ENCODE assay signal across 8 mouse cellular contexts in the genomic region with DNA sequence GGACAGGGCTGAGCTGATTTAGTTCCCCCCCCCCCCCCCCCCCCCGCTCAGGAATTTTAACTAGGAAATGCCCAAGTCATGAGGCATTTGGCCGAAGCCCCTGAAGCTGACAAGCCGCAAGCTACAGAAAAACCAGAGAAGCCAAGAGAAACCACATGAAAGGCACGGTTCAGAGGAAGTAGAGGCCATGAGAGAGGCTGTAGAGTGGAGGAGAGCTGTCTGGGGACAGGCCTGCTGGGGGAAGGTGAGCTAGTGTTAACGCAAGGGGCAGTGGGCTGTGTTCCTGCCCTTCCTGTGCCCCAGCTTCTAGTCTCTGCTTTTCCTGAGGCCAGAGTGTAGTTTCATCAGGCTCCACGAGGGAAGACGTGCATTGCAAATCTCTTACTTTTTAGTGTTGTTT. TPM values are rescaled to one million over a fixed set of nuclear protein-coding genes. Genes with fewer than 3 reads are reported as not detected.
DNase-seq lines count a peak whose midpoint lies in the region; ATAC-seq lines count a peak whose summit lies in the region.

No protein-coding gene starts in this region.

- H3K4me3 ChIP-seq in kidney, embryonic 14.5 days (ENCODE audit: low read length): no peak overlapping the region
- H3K4me3 ChIP-seq in embryonic facial prominence, embryonic 14.5 days (ENCODE audit: low read depth, low read length): no peak overlapping the region

- H3K27me3 ChIP-seq in kidney, embryonic 14.5 days (ENCODE audit: control insufficient read depth, insufficient read depth, low read length): no peaks in the 10 kb centered on the region
- no peaks in the 10 kb centered on the region for H3K27me3 ChIP-seq in embryonic facial prominence, embryonic 14.5 days (replicated peaks; ENCODE audit: control insufficient read depth, insufficient read depth, low read length)

- H3K4me1 ChIP-seq in kidney, embryonic 14.5 days (ENCODE audit: control insufficient read depth, insufficient read depth, low read length): peaks cover 24% of the 10 kb centered on the region
- H3K4me1 ChIP-seq in embryonic facial prominence, embryonic 14.5 days (ENCODE audit: control insufficient read depth, insufficient read depth, low read length): peaks cover 27% of the 10 kb centered on the region

- H3K9ac ChIP-seq in kidney, embryonic 14.5 days (ENCODE audit: low read depth, low read length): no peak overlapping the region
- H3K9ac ChIP-seq in embryonic facial prominence, embryonic 14.5 days (ENCODE audit: low read depth, low read length): no peak overlapping the region

- no peak overlapping the region; the same call in 1 of the 2 replicates for H3K27ac ChIP-seq in kidney, embryonic 14.5 days (ENCODE audit: low read depth, low read length)
- no peak overlapping the region; the same call in 1 of the 2 replicates for H3K27ac ChIP-seq in embryonic facial prominence, embryonic 14.5 days (replicated peaks; ENCODE audit: low read depth, low read length)

- WGBS in kidney, embryonic 14.5 days: 16% methylated on average over 7 of the region's 7 CpGs
- 11% methylated on average over 6 of the region's 7 CpGs for WGBS in embryonic facial prominence, embryonic 14.5 days

- DNase-seq in kidney, adult 9 months: no peak
- DNase-seq in embryonic facial prominence, embryonic 14.5 days (ENCODE audit: low spot score): peak; percentile 81
- DNase-seq in lung, postnatal 4 days: peak; percentile 41 to 53
- DNase-seq in cerebellum, postnatal 25 days: no peak
- DNase-seq in adrenal gland, postnatal 14 days: no peak
- no peak for DNase-seq in embryo, embryonic 10 days (ENCODE audit: low spot score)

- peak; percentile 70; the same call in 1 of the 2 replicates for ATAC-seq in kidney, embryonic 14.5 days (ENCODE audit: low FRiP score, low TSS enrichment)
- peak; percentile 65 for ATAC-seq in CD4-positive, CD25-positive, alpha-beta regulatory T cell, adult 4 months
- peak; percentile 13; the same call in 1 of the 2 replicates for ATAC-seq in embryonic facial prominence, embryonic 14.5 days (ENCODE audit: low read depth)

- H3K9me3 ChIP-seq in kidney, embryonic 14.5 days (ENCODE audit: control insufficient read depth, low read length): no peaks in the 10 kb centered on the region
- no peaks in the 10 kb centered on the region for H3K9me3 ChIP-seq in embryonic facial prominence, embryonic 14.5 days (ENCODE audit: control insufficient read depth, low read length)

- no peak overlapping the region for H3K4me2 ChIP-seq in kidney, embryonic 14.5 days (replicated peaks; ENCODE audit: low read depth, low read length)
- peak overlapping the region; percentile 25 for H3K4me2 ChIP-seq in embryonic facial prominence, embryonic 14.5 days (ENCODE audit: low read depth, low read length)

- H3K36me3 ChIP-seq in kidney, embryonic 14.5 days (ENCODE audit: control insufficient read depth, insufficient read depth, low read length): no peaks in the 10 kb centered on the region
- no peaks in the 10 kb centered on the region for H3K36me3 ChIP-seq in embryonic facial prominence, embryonic 14.5 days (ENCODE audit: control insufficient read depth, insufficient read depth, low read length)

RNA-seq across cellular contexts. Expression of gene Rere, which starts 11.8 kb away (rescaled TPM):
- polyA plus RNA-seq in kidney, embryonic 14.5 days (2014; fragmentation: Nextera tagmentation; extraction: Ambion mirVana): 31.2 and 49.9 TPM in 2 replicates
- 10 to 100 TPM; 24.7 to 28.4 TPM for polyA plus RNA-seq in CD4-positive, CD25-positive, alpha-beta regulatory T cell, adult 4 months (2017; shearing (Covaris generic))
- polyA plus RNA-seq in embryonic facial prominence, embryonic 14.5 days (2014; fragmentation: Nextera tagmentation; extraction: Ambion mirVana): 28.7 and 32.0 TPM in 2 replicates
- total RNA-seq in adrenal gland, postnatal 14 days (2021): 108 and 131 TPM in 2 replicates

RNA-seq across cellular contexts. Expression of gene Eno1, which starts 33.2 kb away (rescaled TPM):
- polyA plus RNA-seq in kidney, embryonic 14.5 days (2014; fragmentation: Nextera tagmentation; extraction: Ambion mirVana): 1,584 and 1,728 TPM in 2 replicates
- 1,000 to 10,000 TPM in 1 of 2 experiments, 100 to 1,000 TPM in 1; 733 to 1,178 TPM for polyA plus RNA-seq in CD4-positive, CD25-positive, alpha-beta regulatory T cell, adult 4 months (2017; shearing (Covaris generic))
- polyA plus RNA-seq in embryonic facial prominence, embryonic 14.5 days (2014; fragmentation: Nextera tagmentation; extraction: Ambion mirVana): 1,320 and 1,483 TPM in 2 replicates
- total RNA-seq in adrenal gland, postnatal 14 days (2021): 426 and 444 TPM in 2 replicates

Comparison
In these comparisons a context has a peak if more than half of its experiments do, and no peak if none do; other contexts are left out.
1. ATAC-seq: peak in every context shown above with its lines; median percentile 70 in kidney, embryonic 14.5 days; 65 in CD4-positive, CD25-positive, alpha-beta regulatory T cell, adult 4 months; 13 in embryonic facial prominence, embryonic 14.5 days.
2. DNase-seq: peak in embryonic facial prominence, embryonic 14.5 days (single experiment) and lung, postnatal 4 days (2 of 2); none in kidney, adult 9 months (single experiment), cerebellum, postnatal 25 days (0 of 2), adrenal gland, postnatal 14 days (single experiment) and embryo, embryonic 10 days (single experiment).